Mouse (Mus musculus): ENCODE measurements around the gene Dmrta2. TPM values are rescaled to one million over a fixed set of nuclear protein-coding genes. Genes with fewer than 3 reads are reported as not detected.

Dmrta2 gene
- polyA plus RNA-seq, 1 experiment from 2014 or later: 0.05 TPM

DNA sequence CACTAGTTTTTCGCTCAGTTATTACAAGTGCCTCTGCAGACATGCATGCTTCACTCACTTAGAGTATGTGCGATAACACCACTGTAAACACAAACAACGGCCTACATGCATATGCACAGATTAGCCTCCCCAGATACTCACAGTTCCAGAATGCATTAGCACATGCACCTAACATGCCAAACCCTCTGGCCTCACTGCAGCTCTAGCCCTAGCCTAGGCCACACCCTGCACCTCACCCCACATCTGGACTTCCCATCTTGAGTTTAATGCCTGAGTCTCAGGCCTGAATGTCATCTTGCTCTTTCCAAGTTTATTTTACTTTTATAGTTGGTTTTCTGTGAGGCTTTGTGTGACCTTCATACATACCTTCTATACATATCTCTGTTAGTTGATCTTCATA, 28.5 kb upstream of the Dmrta2 start:
- no peak overlapping the region for H3K27ac ChIP-seq (ENCODE audit: low read depth)
- H3K4me1 ChIP-seq (ENCODE audit: insufficient read depth): no peaks in the 10 kb centered on the region
- H3K9ac ChIP-seq: no peak overlapping the region
- ATAC-seq (ENCODE audit: insufficient read depth) (no peak), DNase-seq (no peak)
- H3K27me3 ChIP-seq (ENCODE audit: insufficient read depth, low read length): no peaks in the 10 kb centered on the region
- WGBS: 86% methylated on average over 3 of the region's 3 CpGs
- no peak for TF ChIP-seq CTCF (IDR thresholded peaks at IDR 0.05; ENCODE audit: low read depth)
- no peaks in the 10 kb centered on the region for H3K36me3 ChIP-seq (ENCODE audit: insufficient read depth)
- H3K9me3 ChIP-seq (ENCODE audit: low read depth, low read length): no peaks in the 10 kb centered on the region
- H3K4me2 ChIP-seq: no peak overlapping the region
- no peak overlapping the region for H3K4me3 ChIP-seq (ENCODE audit: low read depth, low read length)

DNA sequence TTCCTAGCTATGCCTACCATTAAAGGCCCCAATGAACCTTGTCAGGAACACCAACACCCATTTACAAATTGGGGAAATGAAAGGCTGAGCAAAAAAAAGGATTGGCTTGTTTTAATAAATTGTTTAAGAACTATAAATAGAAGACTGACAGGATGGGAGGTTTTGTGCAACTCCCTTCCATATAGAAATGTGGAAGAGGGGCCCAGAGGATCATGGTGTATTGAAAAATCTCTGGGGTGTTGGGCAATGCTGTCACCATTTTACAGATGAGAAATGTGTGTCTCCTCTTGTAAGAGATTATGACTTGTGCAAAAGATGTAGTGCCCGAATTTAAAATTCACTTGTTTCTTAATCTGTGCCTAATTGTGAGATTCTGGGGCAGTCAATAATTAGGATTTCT, 24.3 kb upstream of the Dmrta2 start:
- H3K4me3 ChIP-seq (ENCODE audit: low read depth, low read length): no peak overlapping the region
- no peak overlapping the region for H3K4me2 ChIP-seq
- no peaks in the 10 kb centered on the region for H3K36me3 ChIP-seq (ENCODE audit: insufficient read depth)
- 74% methylated on average over 1 of the region's 1 CpGs for WGBS
- no peaks in the 10 kb centered on the region for H3K27me3 ChIP-seq (ENCODE audit: insufficient read depth, low read length)
- no peak overlapping the region for H3K9ac ChIP-seq
- no peak overlapping the region for H3K27ac ChIP-seq (ENCODE audit: low read depth)
- DNase-seq (no peak), ATAC-seq (ENCODE audit: insufficient read depth) (no peak)
- TF ChIP-seq CTCF (IDR thresholded peaks at IDR 0.05; ENCODE audit: low read depth): no peak
- no peaks in the 10 kb centered on the region for H3K9me3 ChIP-seq (ENCODE audit: low read depth, low read length)
- H3K4me1 ChIP-seq (ENCODE audit: insufficient read depth): no peaks in the 10 kb centered on the region

DNA sequence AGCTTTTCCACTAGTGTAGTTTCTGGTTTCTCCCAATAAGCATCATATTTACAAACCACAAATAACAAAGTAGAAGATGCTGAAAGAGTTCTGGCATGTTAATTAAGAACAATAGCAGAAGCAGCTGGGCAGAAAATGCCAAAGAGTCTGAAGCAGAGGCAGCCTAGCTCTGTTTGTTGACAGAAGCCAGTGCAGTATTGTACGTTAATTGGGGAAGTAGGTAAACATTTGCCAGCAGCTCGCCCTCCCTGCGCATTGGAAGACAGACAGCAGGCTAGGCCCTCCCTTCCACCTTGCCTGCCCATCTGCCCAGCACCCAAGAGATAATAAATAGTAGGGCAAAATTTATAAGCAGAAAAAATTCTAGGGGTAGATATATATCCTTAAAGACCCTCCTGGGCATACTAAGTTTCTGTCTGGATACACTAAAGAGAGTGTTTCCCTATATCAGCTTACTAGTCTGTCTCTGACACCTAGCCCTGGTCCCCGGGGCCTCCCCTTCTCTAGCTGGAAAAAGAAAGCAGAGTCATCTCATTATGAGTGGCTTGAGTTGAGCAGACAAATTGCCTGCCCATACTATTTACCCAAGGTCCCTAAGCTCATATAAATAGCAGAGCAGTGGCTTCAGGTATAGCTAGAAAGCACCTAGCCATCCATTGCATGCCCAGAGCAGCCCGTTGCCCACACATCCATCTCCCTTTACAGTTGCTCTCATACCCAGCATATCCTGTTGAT, 17.5 kb upstream of the Dmrta2 start:
- no peak for DNase-seq
- H3K9ac ChIP-seq: no peak overlapping the region
- H3K4me3 ChIP-seq (ENCODE audit: low read depth, low read length): no peak overlapping the region
- no peaks in the 10 kb centered on the region for H3K9me3 ChIP-seq (ENCODE audit: low read depth, low read length)
- no peak for ATAC-seq (ENCODE audit: insufficient read depth)
- H3K36me3 ChIP-seq (ENCODE audit: insufficient read depth): 0 out of 2 replicates have a peak, but pooled peaks cover 3% of the 10 kb centered on the region
- WGBS: 50% methylated on average over 5 of the region's 5 CpGs
- no peaks in the 10 kb centered on the region for H3K27me3 ChIP-seq (ENCODE audit: insufficient read depth, low read length)
- H3K4me2 ChIP-seq: no peak overlapping the region
- H3K4me1 ChIP-seq (ENCODE audit: insufficient read depth): no peaks in the 10 kb centered on the region
- TF ChIP-seq CTCF (IDR thresholded peaks at IDR 0.05; ENCODE audit: low read depth): no peak
- H3K27ac ChIP-seq (ENCODE audit: low read depth): no peak overlapping the region

DNA sequence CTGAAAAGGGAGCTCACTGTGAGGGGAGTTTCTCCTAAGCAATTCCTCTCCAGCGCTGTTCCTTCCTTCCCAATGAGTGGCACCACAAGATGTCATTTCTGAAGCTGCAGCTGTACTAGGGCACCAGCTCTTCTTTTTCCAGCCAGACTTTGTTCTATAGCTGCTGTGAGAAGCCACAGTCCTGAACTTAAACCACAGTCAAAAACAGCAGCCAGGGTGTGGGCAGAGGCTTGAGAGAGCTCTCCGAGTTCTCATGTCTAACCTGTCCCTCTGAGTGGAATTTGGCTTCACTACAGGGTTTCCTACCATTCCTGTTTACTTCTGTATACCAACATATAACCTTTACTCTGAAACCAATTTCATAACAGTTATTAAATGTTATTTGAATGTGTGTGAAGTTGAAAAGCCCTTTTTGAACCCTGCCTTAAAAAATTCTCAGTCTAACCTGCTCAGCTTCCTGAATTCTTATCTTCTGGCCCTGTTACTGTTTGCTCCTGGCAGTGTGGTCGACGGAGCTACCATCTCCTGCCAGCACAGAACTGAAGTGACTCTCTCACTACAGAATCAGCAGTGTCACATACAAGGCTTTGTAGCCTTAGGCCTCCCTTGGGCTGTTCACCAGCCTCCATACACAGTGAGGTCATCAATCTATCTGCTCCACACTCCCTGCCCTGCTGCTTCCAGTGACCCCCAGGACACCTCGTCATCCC, 14.1 kb upstream of the Dmrta2 start:
- H3K27ac ChIP-seq (ENCODE audit: low read depth): no peak overlapping the region
- no peaks in the 10 kb centered on the region for H3K9me3 ChIP-seq (ENCODE audit: low read depth, low read length)
- WGBS: 75% methylated on average over 5 of the region's 5 CpGs
- no peaks in the 10 kb centered on the region for H3K4me1 ChIP-seq (ENCODE audit: insufficient read depth)
- H3K4me2 ChIP-seq: no peak overlapping the region
- DNase-seq (no peak), ATAC-seq (ENCODE audit: insufficient read depth) (no peak)
- H3K36me3 ChIP-seq (ENCODE audit: insufficient read depth): 0 out of 2 replicates have a peak, but pooled peaks cover 3% of the 10 kb centered on the region
- H3K4me3 ChIP-seq (ENCODE audit: low read depth, low read length): no peak overlapping the region
- H3K9ac ChIP-seq: no peak overlapping the region
- no peak for TF ChIP-seq CTCF (IDR thresholded peaks at IDR 0.05; ENCODE audit: low read depth)
- no peaks in the 10 kb centered on the region for H3K27me3 ChIP-seq (ENCODE audit: insufficient read depth, low read length)

DNA sequence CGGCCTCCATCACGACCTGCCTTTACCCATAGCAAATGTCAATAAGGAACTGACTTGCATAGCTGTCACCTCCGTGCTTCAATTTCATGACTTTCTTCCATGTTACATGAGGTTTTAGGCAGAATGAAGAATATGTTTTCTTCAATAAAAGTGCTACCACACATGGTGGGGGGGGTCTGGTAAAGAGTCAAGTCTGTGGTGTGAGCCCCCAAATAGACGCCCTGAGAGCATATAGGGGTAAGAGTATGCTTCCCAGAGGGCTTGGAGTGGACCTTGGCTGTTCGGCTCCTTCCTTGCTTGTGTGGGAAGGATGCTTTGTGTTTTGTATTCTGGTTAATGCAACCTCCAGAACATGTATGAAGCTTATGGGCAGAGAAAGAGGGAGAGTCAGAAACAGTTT, 8.3 kb upstream of the Dmrta2 start:
- no peaks in the 10 kb centered on the region for H3K4me1 ChIP-seq (ENCODE audit: insufficient read depth)
- ATAC-seq (ENCODE audit: insufficient read depth) (no peak), DNase-seq (no peak)
- H3K9me3 ChIP-seq (ENCODE audit: low read depth, low read length): no peaks in the 10 kb centered on the region
- no peaks in the 10 kb centered on the region for H3K36me3 ChIP-seq (ENCODE audit: insufficient read depth)
- no peak overlapping the region for H3K27ac ChIP-seq (ENCODE audit: low read depth)
- H3K27me3 ChIP-seq (ENCODE audit: insufficient read depth, low read length): peaks cover 41% of the 10 kb centered on the region
- H3K4me2 ChIP-seq: no peak overlapping the region
- 83% methylated on average over 5 of the region's 5 CpGs for WGBS
- H3K9ac ChIP-seq: no peak overlapping the region
- no peak overlapping the region for H3K4me3 ChIP-seq (ENCODE audit: low read depth, low read length)
- no peak for TF ChIP-seq CTCF (IDR thresholded peaks at IDR 0.05; ENCODE audit: low read depth)

DNA sequence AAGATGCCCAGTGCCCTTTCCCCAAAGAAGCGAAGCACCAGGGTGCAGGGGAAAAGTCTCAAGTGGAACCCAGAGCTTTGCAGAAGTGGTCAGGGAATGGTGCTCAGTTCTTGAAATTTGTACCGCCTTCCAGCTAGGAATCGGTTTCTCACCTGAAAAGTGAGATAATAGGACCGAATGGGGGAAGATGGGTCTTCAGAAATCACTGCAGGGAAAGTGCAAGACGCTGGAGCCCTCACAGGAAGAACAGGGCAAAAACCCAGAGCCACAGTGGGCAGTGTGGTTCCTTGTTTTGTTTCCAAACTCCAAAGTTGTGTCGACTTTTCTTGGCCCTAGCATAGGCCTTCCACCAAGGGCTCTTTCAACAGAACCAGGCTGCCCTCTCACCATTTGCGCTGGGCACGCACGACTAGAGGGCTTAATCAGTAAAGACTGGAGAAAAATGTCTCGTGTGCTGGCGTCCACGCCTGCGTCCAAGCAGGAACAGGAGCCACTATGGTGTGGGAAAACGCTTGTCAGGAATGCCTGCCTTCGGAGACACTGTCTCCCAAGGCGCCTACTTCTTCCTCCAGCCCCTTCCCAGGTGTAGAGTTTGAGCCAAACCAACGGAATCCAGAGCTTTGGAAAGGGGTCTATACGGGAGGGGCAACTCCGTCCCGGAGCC, 3.7 kb upstream of the Dmrta2 start:
- H3K4me2 ChIP-seq: no peak overlapping the region
- ATAC-seq (ENCODE audit: insufficient read depth) (no peak), DNase-seq (no peak)
- peaks cover 86% of the 10 kb centered on the region for H3K27me3 ChIP-seq (ENCODE audit: insufficient read depth, low read length)
- WGBS: 1% methylated on average over 20 of the region's 20 CpGs
- H3K4me1 ChIP-seq (ENCODE audit: insufficient read depth): no peaks in the 10 kb centered on the region
- H3K9ac ChIP-seq: no peak overlapping the region
- H3K4me3 ChIP-seq (ENCODE audit: low read depth, low read length): no peak overlapping the region
- H3K36me3 ChIP-seq (ENCODE audit: insufficient read depth): no peaks in the 10 kb centered on the region
- no peak for TF ChIP-seq CTCF (IDR thresholded peaks at IDR 0.05; ENCODE audit: low read depth)
- no peak overlapping the region for H3K27ac ChIP-seq (ENCODE audit: low read depth)
- H3K9me3 ChIP-seq (ENCODE audit: low read depth, low read length): no peaks in the 10 kb centered on the region
